Mouse (Mus musculus): Measurements from ENCODE around the gene Adam10. TPM values are rescaled to one million over a fixed set of nuclear protein-coding genes. Genes with fewer than 3 reads are reported as not detected.

The Adam10 gene
- total RNA-seq, 2 experiments from 2014 or later, result 66.8 to 68.4 TPM

Small RNAs within 50 kb of the gene (microRNA-seq; reads per million reads assigned to microRNA genes)
- gene Gm25149, result not detected

Other genes starting within 250 kb of the Adam10 start
- 10 to 100 TPM; 36.0 to 45.7 TPM for gene Rnf111, start 175.3 kb upstream of the Adam10 start, total RNA-seq (2021)
- gene Sltm, start 136.2 kb upstream of the Adam10 start, total RNA-seq (2021), result 10 to 100 TPM; 37.1 to 59.6 TPM
- gene Gm10642, start 22.7 kb upstream of the Adam10 start, total RNA-seq (2021), result 1 to 10 TPM; 1.2 to 1.4 TPM
- 10 to 100 TPM; 37.8 to 40.8 TPM for gene Mindy2, start 21.8 kb upstream of the Adam10 start, total RNA-seq (2021)

All from left cerebral cortex, postnatal 36 days (tissue).